Mouse (Mus musculus): Measurements from ENCODE around the gene Gm26727.

GRCm38 (mm10) chr2:67438309-67438708 lies 5.3 kb upstream of the Gm26727 start:
- TF ChIP-seq GATA1 (IDR thresholded peaks at IDR 0.05; ENCODE audit: borderline replicate concordance, low read length) = no peak
- no peak for TF ChIP-seq FLI1 (IDR thresholded peaks at IDR 0.05; ENCODE audit: low read length)

All from megakaryocyte, embryonic 14.5 days (primary cell).